ENCODE assay signal across 11 mouse cellular contexts in genomic region chr17:46025927-46026668, GRCm38 (mm10). TPM values are rescaled to one million over a fixed set of nuclear protein-coding genes. Genes with fewer than 3 reads are reported as not detected.
A peak's percentile ranks its signal among the peaks of the same experiment; 100 is the strongest.
DNase-seq lines count a peak whose midpoint lies in the region.
"Had no signal": no experiment of that assay in that cellular context is flagged by ENCODE, and none has a peak within 500 bp of the region (broad histone marks: within the 10 kb centered on the region; RNA-seq: fewer than 3 reads in every experiment).

No protein-coding gene starts in this region.

- intact Hi-C loops in gastrocnemius, postnatal 14 days (cut with DNase I; ENCODE audit: low total_unique reads), result no loop called here

- DNase-seq in kidney, adult 18-20 months, result peak; percentile 54
- no peak for DNase-seq in kidney, postnatal 10 days
- DNase-seq in thymus, postnatal 14 days, result peak; percentile 15
- no peak for DNase-seq in thymus, postnatal 25 days
- DNase-seq in kidney, adult 9 months, result peak; percentile 54
- no peak for DNase-seq in urinary bladder, postnatal 36 days (ENCODE audit: low spot score in 2 of 2)
- DNase-seq in layer of hippocampus, postnatal 14 days (ENCODE audit: low spot score in 2 of 2), result no peak
- DNase-seq in gastrocnemius, postnatal 14 days, result no peak
- DNase-seq: embryo, embryonic 11 days; liver, embryonic 13.5 days; right cerebral cortex, adult 18-20 months had no signal

RNA-seq across cellular contexts. Expression of gene Vegfa, which starts 6.1 kb away (rescaled TPM):
- 10 to 100 TPM; 79.6 to 96.5 TPM for total RNA-seq in layer of hippocampus, postnatal 14 days (2021)
- 10 to 100 TPM; 73.9 to 95.9 TPM for total RNA-seq in gastrocnemius, postnatal 14 days (2021)

Comparison
In these comparisons a context has a peak if more than half of its experiments do, and no peak if none do; other contexts are left out.
1. DNase-seq: peak in kidney, adult 18-20 months (single experiment), thymus, postnatal 14 days (single experiment) and kidney, adult 9 months (single experiment); none in kidney, postnatal 10 days (single experiment), thymus, postnatal 25 days (single experiment), urinary bladder, postnatal 36 days (0 of 2), layer of hippocampus, postnatal 14 days (0 of 2) and gastrocnemius, postnatal 14 days (single experiment).